Mouse (Mus musculus) lung, embryonic 14.5 days (tissue): ENCODE data around the gene Vmn2r56. TPM values are rescaled to one million over a fixed set of nuclear protein-coding genes. Genes with fewer than 3 reads are reported as not detected.
A peak's percentile ranks its signal among the peaks of the same experiment; 100 is the strongest.
"Not testable (repeated sequence)": the region's sequence is repeated elsewhere in the genome, so short reads cannot be mapped to it uniquely, and the experiment has no call there.

ENCODE experiments used
- ATAC-seq: fragments of 200-750 bp; cut with Nextera tagmentation; 2 replicates; pipeline ENCODE4 v1.8.0; 2017; ENCODE audit warnings: mild to moderate bottlenecking, moderate TSS enrichment, moderate library complexity; ENCODE audit not compliant: insufficient read depth
- DNase-seq: peaks from one replicate; pipeline ENCODE4 v3.0.0-alpha.2; 2015
- H3K27ac ChIP-seq: fragments of 300-500 bp; sonication (generic); 2 replicates; pipeline ENCODE4 v1.5.1; 2014; ENCODE audit warnings: low read depth, mild to moderate bottlenecking, moderate library complexity
- H3K27me3 ChIP-seq: fragments of 300-500 bp; sonication (generic); 2 replicates; pipeline ENCODE4 v1.6.1; 2014; ENCODE audit warnings: low read length, control low read depth; ENCODE audit not compliant: insufficient read depth
- H3K36me3 ChIP-seq: fragments of 300-500 bp; sonication (generic); 2 replicates; pipeline ENCODE4 v1.6.1; 2014; ENCODE audit warnings: control low read depth; ENCODE audit not compliant: insufficient read depth
- H3K4me1 ChIP-seq: fragments of 300-500 bp; sonication (generic); 2 replicates; pipeline ENCODE4 v1.6.1; 2014; ENCODE audit warnings: antibody characterized with exemption, control low read depth; ENCODE audit not compliant: insufficient read depth
- H3K4me2 ChIP-seq: fragments of 300-500 bp; sonication (generic); 2 replicates; pipeline ENCODE4 v1.6.1; 2014; ENCODE audit warnings: mild to moderate bottlenecking
- H3K4me3 ChIP-seq: fragments of 300-500 bp; sonication (generic); 2 replicates; pipeline ENCODE4 v1.5.1; 2014; ENCODE audit warnings: low read depth, low read length
- H3K9ac ChIP-seq: fragments of 300-500 bp; sonication (generic); 2 replicates; pipeline ENCODE4 v1.6.1; 2014
- H3K9me3 ChIP-seq: fragments of 300-500 bp; sonication (generic); 2 replicates; pipeline ENCODE4 v1.6.1; 2016; ENCODE audit warnings: low read depth, low read length, control low read depth
- CTCF ChIP-seq: IDR thresholded peaks from 2 replicates; pipeline ENCODE4 v1.5.1; 2016; ENCODE audit warnings: antibody characterized with exemption, low read depth
- WGBS: fragments of 180-500 bp; shearing (Covaris S2); extraction: QIAGEN DNeasy Blood & Tissue Kit; methylation state at CpG from one replicate; pipeline ENCODE4 v1.1.7; 2014; 5-methylcytosine and 5-hydroxymethylcytosine counted together
- polyA plus RNA-seq: library from polyadenylated mRNA; unstranded; fragments of >200 nt; fragmentation: Nextera tagmentation; extraction: Ambion mirVana; gene quantifications from 2 replicates; pipeline ENCODE4 v1.2.1, GENCODE M21; 2014

Vmn2r56 gene
- polyA plus RNA-seq, result not detected in 2 replicates

- ATAC-seq, result no peak
- 38% methylated on average over 1 of the region's 1 CpGs for WGBS
- no peak within 1 kb of the TSS for H3K4me3 ChIP-seq
These were observed at the start of gene Vmn2r56 for GRCm38 (mm10) chr7:12734904-12735303. Gene Vmn2r56, minus strand, starts transcription at chr7:12735004.

GRCm38 (mm10) chr7:12780151-12780830 lies 45.5 kb upstream of the Vmn2r56 start:
- DNase-seq (peak; percentile 94), ATAC-seq (peak; percentile 96)
- no peaks in the 10 kb centered on the region for H3K9me3 ChIP-seq
- H3K9ac ChIP-seq, result peak overlapping the region; percentile 69
- H3K36me3 ChIP-seq, result peaks cover under 1% of the 10 kb centered on the region; the same call in 1 of the 2 replicates
- 0 out of 2 replicates have a peak overlapping the region, but pooled peaks have one; percentile 46 for H3K27ac ChIP-seq
- 0 out of 2 replicates have a peak, but pooled peaks cover 6% of the 10 kb centered on the region for H3K4me1 ChIP-seq
- peak overlapping the region; percentile 96 for H3K4me2 ChIP-seq
- under 1% methylated on average over 57 of the region's 57 CpGs for WGBS
- no peak for TF ChIP-seq CTCF
- peak overlapping the region; percentile 65 for H3K4me3 ChIP-seq
- H3K27me3 ChIP-seq, result no peaks in the 10 kb centered on the region

More at GRCm38 (mm10) chr7:12734904-12735303, at the start of gene Vmn2r56:
- H3K4me2 ChIP-seq, result no peak within 1 kb of the TSS
- H3K9ac ChIP-seq, result no peak within 1 kb of the TSS
- no peaks in the 10 kb centered on the region for H3K4me1 ChIP-seq
- no peak for TF ChIP-seq CTCF
- H3K36me3 ChIP-seq, result no peaks in the 10 kb centered on the region
- no peaks in the 10 kb centered on the region for H3K9me3 ChIP-seq
- DNase-seq, result no peak
- H3K27ac ChIP-seq, result no peak within 1 kb of the TSS
- no peaks in the 10 kb centered on the region for H3K27me3 ChIP-seq

GRCm38 (mm10) chr7:12779782-12780150 lies 45.0 kb upstream of the Vmn2r56 start:
- H3K27ac ChIP-seq, result no peak overlapping the region
- H3K4me2 ChIP-seq, result peak overlapping the region; percentile 96
- TF ChIP-seq CTCF, result no peak
- 22% methylated on average over 10 of the region's 10 CpGs for WGBS
- no peaks in the 10 kb centered on the region for H3K9me3 ChIP-seq
- peak overlapping the region; percentile 69 for H3K9ac ChIP-seq
- H3K4me1 ChIP-seq, result 0 out of 2 replicates have a peak, but pooled peaks cover 6% of the 10 kb centered on the region
- 0 out of 2 replicates have a peak, but pooled peaks have one; percentile 0 for ATAC-seq
- DNase-seq, result no peak
- H3K27me3 ChIP-seq, result no peaks in the 10 kb centered on the region
- H3K4me3 ChIP-seq, result peak overlapping the region; percentile 65
- H3K36me3 ChIP-seq, result peaks cover 6% of the 10 kb centered on the region; the same call in 1 of the 2 replicates

GRCm38 (mm10) chr7:12779141-12779540 lies 44.3 kb upstream of the Vmn2r56 start:
- Histone ChIP-seq H3K36me3 (peaks cover 7% of the 10 kb centered on the region; the same call in 1 of the 2 replicates), H3K27ac (no peak overlapping the region), H3K4me3 (no peak overlapping the region; the same call in 1 of the 2 replicates), H3K9ac (no peak overlapping the region), H3K4me1 (0 out of 2 replicates have a peak, but pooled peaks cover 6% of the 10 kb centered on the region), H3K9me3 (no peaks in the 10 kb centered on the region), H3K27me3 (no peaks in the 10 kb centered on the region), H3K4me2 (peak overlapping the region; percentile 96)
- 83% methylated on average over 5 of the region's 5 CpGs for WGBS
- no peak for TF ChIP-seq CTCF
- ATAC-seq (no peak), DNase-seq (no peak)

- no peaks in the 10 kb centered on the region for H3K9me3 ChIP-seq
- no peak overlapping the region for H3K9ac ChIP-seq
- ATAC-seq (no peak), DNase-seq (no peak)
- TF ChIP-seq CTCF, result no peak
- 100% methylated on average over 1 of the region's 1 CpGs for WGBS
- H3K27me3 ChIP-seq, result no peaks in the 10 kb centered on the region
- no peak overlapping the region for H3K27ac ChIP-seq
- H3K4me1 ChIP-seq, result no peaks in the 10 kb centered on the region
- no peak overlapping the region for H3K4me3 ChIP-seq
- no peak overlapping the region for H3K4me2 ChIP-seq
- H3K36me3 ChIP-seq, result peaks cover 17% of the 10 kb centered on the region; the same call in 1 of the 2 replicates
These were observed 39.8 kb upstream of the Vmn2r56 start for GRCm38 (mm10) chr7:12774606-12775005.

- H3K9me3 ChIP-seq, result no peaks in the 10 kb centered on the region
- no peak for TF ChIP-seq CTCF
- peaks cover 17% of the 10 kb centered on the region; the same call in 1 of the 2 replicates for H3K36me3 ChIP-seq
- H3K4me2 ChIP-seq, result no peak overlapping the region
- 82% methylated on average over 9 of the region's 9 CpGs for WGBS
- no peaks in the 10 kb centered on the region for H3K27me3 ChIP-seq
- no peak for ATAC-seq
- no peak for DNase-seq
- H3K27ac ChIP-seq, result no peak overlapping the region
- H3K4me3 ChIP-seq, result no peak overlapping the region
- H3K4me1 ChIP-seq, result no peaks in the 10 kb centered on the region
- H3K9ac ChIP-seq, result no peak overlapping the region
These were observed 39.3 kb upstream of the Vmn2r56 start for GRCm38 (mm10) chr7:12774111-12774510.

GRCm38 (mm10) chr7:12749431-12750198 lies 14.8 kb upstream of the Vmn2r56 start:
- Histone ChIP-seq H3K9me3 (no peaks in the 10 kb centered on the region), H3K4me1 (no peaks in the 10 kb centered on the region), H3K36me3 (no peaks in the 10 kb centered on the region), H3K27me3 (no peaks in the 10 kb centered on the region), H3K4me2 (no peak overlapping the region), H3K27ac (no peak overlapping the region), H3K4me3 (no peak overlapping the region), H3K9ac (no peak overlapping the region)
- DNase-seq (peak; percentile 9), ATAC-seq (no peak)
- WGBS, result 71% methylated on average over 24 of the region's 24 CpGs
- TF ChIP-seq CTCF, result no peak

- H3K4me2 ChIP-seq, H3K27ac ChIP-seq, H3K27me3 ChIP-seq, H3K4me3 ChIP-seq, H3K4me1 ChIP-seq, H3K36me3 ChIP-seq, ATAC-seq, DNase-seq, H3K9ac ChIP-seq, H3K9me3 ChIP-seq: not testable (repeated sequence)
- 87% methylated on average over 3 of the region's 3 CpGs for WGBS
These were observed 49.9 kb downstream of the Vmn2r56 start, which contains the start of gene Vmn2r55 for GRCm38 (mm10) chr7:12684903-12685302. Gene Vmn2r55, minus strand, starts transcription at chr7:12685003.

- H3K36me3 ChIP-seq, H3K9ac ChIP-seq, H3K27ac ChIP-seq, ATAC-seq, H3K27me3 ChIP-seq, H3K4me1 ChIP-seq, DNase-seq, H3K4me2 ChIP-seq, H3K4me3 ChIP-seq, H3K9me3 ChIP-seq: not testable (repeated sequence)
- 63% methylated on average over 3 of the region's 4 CpGs for WGBS
These were observed 94.6 kb downstream of the Vmn2r56 start, which contains the start of gene Vmn2r54 for GRCm38 (mm10) chr7:12640219-12640618. Gene Vmn2r54, minus strand, starts transcription at chr7:12640319.
